Mouse (Mus musculus): ENCODE data around the gene Cd4. TPM values are rescaled to one million over a fixed set of nuclear protein-coding genes. Genes with fewer than 3 reads are reported as not detected.

Cd4 gene
- polyA plus RNA-seq, 1 experiment = not detected

- no peak within 1 kb of the TSS for H3ac ChIP-seq (ENCODE audit: control insufficient read depth, insufficient read length)
- H3K4me2 ChIP-seq (ENCODE audit: low read depth) = peak within 1 kb of the TSS; percentile 77
- H3K79me2 ChIP-seq (ENCODE audit: control insufficient read depth, insufficient read depth) = peaks cover 19% of the 10 kb centered on the region
- no peaks in the 10 kb centered on the region for H3K27me3 ChIP-seq (ENCODE audit: control insufficient read depth, insufficient read depth, insufficient read length)
- H3K4me3 ChIP-seq = peak within 1 kb of the TSS; percentile 91
- peaks cover 1% of the 10 kb centered on the region for H3K36me3 ChIP-seq (ENCODE audit: control insufficient read depth, insufficient read depth)
- TF ChIP-seq MYOD1 (IDR thresholded peaks at IDR 0.05; ENCODE audit: control insufficient read depth in 1 of 3, insufficient read length in 2 of 3, low read depth in 2 of 3) = peak in 2 of 3 experiments; percentile 41 to 71
- no peak for TF ChIP-seq POLR2A (IDR thresholded peaks at IDR 0.05; ENCODE audit: insufficient read length, low read depth)
- TF ChIP-seq SRF (IDR thresholded peaks at IDR 0.05; ENCODE audit: control insufficient read depth, insufficient read length, low read depth) = peak; percentile 99
- TF ChIP-seq TCF12 (IDR thresholded peaks at IDR 0.05; ENCODE audit: insufficient read depth, poor library complexity, severe bottlenecking) = no peak
- TF ChIP-seq REST (IDR thresholded peaks at IDR 0.05; ENCODE audit: insufficient read depth, insufficient read length) = no peak
- TF ChIP-seq MYOG (IDR thresholded peaks at IDR 0.05; ENCODE audit: control insufficient read depth in 1 of 3, insufficient read depth in 1 of 3, insufficient read length in 2 of 3, low read depth in 2 of 3) = peak in 2 of 3 experiments; percentile 27 to 63
- TF ChIP-seq E2F4 (IDR thresholded peaks at IDR 0.05; ENCODE audit: insufficient read depth) = peak; percentile 5
- no peak for TF ChIP-seq POLR2AphosphoS2 (IDR thresholded peaks at IDR 0.05; ENCODE audit: insufficient read length, low read depth)
- TF ChIP-seq USF1 (IDR thresholded peaks at IDR 0.05; ENCODE audit: low read depth) = no peak
- no peak for TF ChIP-seq MAX (IDR thresholded peaks at IDR 0.05; ENCODE audit: low read depth)
- no peak for TF ChIP-seq TCF3 (IDR thresholded peaks at IDR 0.05; ENCODE audit: insufficient read length, low read depth)
- no peak for TF ChIP-seq CEBPB (IDR thresholded peaks at IDR 0.05; ENCODE audit: insufficient read depth, poor library complexity, severe bottlenecking)
Measured at GRCm38 (mm10) chr6:124919695-124920317, 31.8 kb upstream of the Cd4 start, which contains the start of gene Ptms. Gene Ptms (minus strand): TSS chr6:124920103.

GRCm38 (mm10) chr6:124918890-124919627 lies 31.0 kb upstream of the Cd4 start:
- Histone ChIP-seq H3K79me2 (ENCODE audit: control insufficient read depth, insufficient read depth) (peaks cover 19% of the 10 kb centered on the region), H3ac (ENCODE audit: control insufficient read depth, insufficient read length) (no peak overlapping the region), H3K27me3 (ENCODE audit: control insufficient read depth, insufficient read depth, insufficient read length) (no peaks in the 10 kb centered on the region), H3K4me3 (peak overlapping the region; percentile 91), H3K36me3 (ENCODE audit: control insufficient read depth, insufficient read depth) (peaks cover 6% of the 10 kb centered on the region), H3K4me2 (ENCODE audit: low read depth) (peak overlapping the region; percentile 77)
- TF ChIP-seq POLR2A (IDR thresholded peaks at IDR 0.05; ENCODE audit: insufficient read length, low read depth) = no peak
- no peak for TF ChIP-seq MAX (IDR thresholded peaks at IDR 0.05; ENCODE audit: low read depth)
- TF ChIP-seq TCF12 (IDR thresholded peaks at IDR 0.05; ENCODE audit: insufficient read depth, poor library complexity, severe bottlenecking) = no peak
- no peak for TF ChIP-seq REST (IDR thresholded peaks at IDR 0.05; ENCODE audit: insufficient read depth, insufficient read length)
- no peak for TF ChIP-seq TCF3 (IDR thresholded peaks at IDR 0.05; ENCODE audit: insufficient read length, low read depth)
- TF ChIP-seq USF1 (IDR thresholded peaks at IDR 0.05; ENCODE audit: low read depth) = no peak

- H3K79me2 ChIP-seq (ENCODE audit: control insufficient read depth, insufficient read depth) = peaks cover 19% of the 10 kb centered on the region
- H3K4me2 ChIP-seq (ENCODE audit: low read depth) = peak overlapping the region; percentile 77
- peak overlapping the region; percentile 91 for H3K4me3 ChIP-seq
- TF ChIP-seq CEBPB (IDR thresholded peaks at IDR 0.05; ENCODE audit: insufficient read depth, poor library complexity, severe bottlenecking) = no peak
- no peak for TF ChIP-seq REST (IDR thresholded peaks at IDR 0.05; ENCODE audit: insufficient read depth, insufficient read length)
- no peak for TF ChIP-seq TCF3 (IDR thresholded peaks at IDR 0.05; ENCODE audit: insufficient read length, low read depth)
- no peak for TF ChIP-seq SRF (IDR thresholded peaks at IDR 0.05; ENCODE audit: control insufficient read depth, insufficient read length, low read depth)
- TF ChIP-seq MAX (IDR thresholded peaks at IDR 0.05; ENCODE audit: low read depth) = no peak
- TF ChIP-seq TCF12 (IDR thresholded peaks at IDR 0.05; ENCODE audit: insufficient read depth, poor library complexity, severe bottlenecking) = no peak
- no peak for TF ChIP-seq E2F4 (IDR thresholded peaks at IDR 0.05; ENCODE audit: insufficient read depth)
- TF ChIP-seq POLR2A (IDR thresholded peaks at IDR 0.05; ENCODE audit: insufficient read length, low read depth) = no peak
- no peak for TF ChIP-seq POLR2AphosphoS2 (IDR thresholded peaks at IDR 0.05; ENCODE audit: insufficient read length, low read depth)
- TF ChIP-seq USF1 (IDR thresholded peaks at IDR 0.05; ENCODE audit: low read depth) = no peak
- TF ChIP-seq MYOG (IDR thresholded peaks at IDR 0.05; ENCODE audit: control insufficient read depth in 1 of 3, insufficient read depth in 1 of 3, insufficient read length in 2 of 3, low read depth in 2 of 3) = no peak
- H3K36me3 ChIP-seq (ENCODE audit: control insufficient read depth, insufficient read depth) = peaks cover 6% of the 10 kb centered on the region
- H3ac ChIP-seq (ENCODE audit: control insufficient read depth, insufficient read length) = peak overlapping the region; percentile 78
- no peaks in the 10 kb centered on the region for H3K27me3 ChIP-seq (ENCODE audit: control insufficient read depth, insufficient read depth, insufficient read length)
Measured at GRCm38 (mm10) chr6:124918331-124918690, 30.3 kb upstream of the Cd4 start.

GRCm38 (mm10) chr6:124917518-124918330 lies 29.7 kb upstream of the Cd4 start:
- H3ac ChIP-seq (ENCODE audit: control insufficient read depth, insufficient read length) = peak overlapping the region; percentile 78
- H3K36me3 ChIP-seq (ENCODE audit: control insufficient read depth, insufficient read depth) = peaks cover 12% of the 10 kb centered on the region
- peak overlapping the region; percentile 91 for H3K4me3 ChIP-seq
- TF ChIP-seq MAX (IDR thresholded peaks at IDR 0.05; ENCODE audit: low read depth) (no peak), TCF3 (IDR thresholded peaks at IDR 0.05; ENCODE audit: insufficient read length, low read depth) (no peak), MYOD1 (IDR thresholded peaks at IDR 0.05; ENCODE audit: control insufficient read depth in 1 of 3, insufficient read length in 2 of 3, low read depth in 2 of 3) (no peak), TCF12 (IDR thresholded peaks at IDR 0.05; ENCODE audit: insufficient read depth, poor library complexity, severe bottlenecking) (no peak), SRF (IDR thresholded peaks at IDR 0.05; ENCODE audit: control insufficient read depth, insufficient read length, low read depth) (no peak), MYOG (IDR thresholded peaks at IDR 0.05; ENCODE audit: control insufficient read depth in 1 of 3, insufficient read depth in 1 of 3, insufficient read length in 2 of 3, low read depth in 2 of 3) (no peak), POLR2AphosphoS2 (IDR thresholded peaks at IDR 0.05; ENCODE audit: insufficient read length, low read depth) (peak; percentile 77), USF1 (IDR thresholded peaks at IDR 0.05; ENCODE audit: low read depth) (no peak), POLR2A (IDR thresholded peaks at IDR 0.05; ENCODE audit: insufficient read length, low read depth) (peak; percentile 58), REST (IDR thresholded peaks at IDR 0.05; ENCODE audit: insufficient read depth, insufficient read length) (no peak)
- no peaks in the 10 kb centered on the region for H3K27me3 ChIP-seq (ENCODE audit: control insufficient read depth, insufficient read depth, insufficient read length)
- H3K79me2 ChIP-seq (ENCODE audit: control insufficient read depth, insufficient read depth) = peaks cover 19% of the 10 kb centered on the region
- H3K4me2 ChIP-seq (ENCODE audit: low read depth) = peak overlapping the region; percentile 77

All from myocyte (in vitro differentiated cells).